Mouse (Mus musculus) hindbrain, embryonic 16.5 days (tissue): ENCODE results near the gene Trcg1. TPM values are rescaled to one million over a fixed set of nuclear protein-coding genes. Genes with fewer than 3 reads are reported as not detected.

Experiments used
- ATAC-seq: fragments of 200-750 bp; cut with Nextera tagmentation; 2 replicates; pipeline ENCODE4 v1.8.0; 2017; ENCODE audit warnings: moderate TSS enrichment, moderate library complexity
- H3K27ac ChIP-seq: fragments of 300-500 bp; sonication (generic); 2 replicates; pipeline ENCODE4 v1.5.1; 2014; ENCODE audit warnings: low read depth, mild to moderate bottlenecking, control low read depth, low read length, moderate library complexity
- H3K27me3 ChIP-seq: fragments of 300-500 bp; sonication (generic); replicated peaks from 2 replicates; pipeline ENCODE4 v1.6.1; 2014; ENCODE audit warnings: low read length; ENCODE audit not compliant: control insufficient read depth, insufficient read depth
- H3K36me3 ChIP-seq: fragments of 300-500 bp; sonication (generic); 2 replicates; pipeline ENCODE4 v1.6.1; 2014; ENCODE audit warnings: mild to moderate bottlenecking, low read length, moderate library complexity, mixed read lengths; ENCODE audit not compliant: control insufficient read depth, insufficient read depth
- H3K4me1 ChIP-seq: fragments of 300-500 bp; sonication (generic); 2 replicates; pipeline ENCODE4 v1.6.1; 2014; ENCODE audit warnings: low read depth, low read length; ENCODE audit not compliant: control insufficient read depth, insufficient read depth
- H3K4me2 ChIP-seq: fragments of 300-500 bp; sonication (generic); 2 replicates; pipeline ENCODE4 v1.6.1; 2014; ENCODE audit warnings: mild to moderate bottlenecking, low read length, control low read depth, moderate library complexity
- H3K4me3 ChIP-seq: fragments of 300-500 bp; sonication (generic); 2 replicates; pipeline ENCODE4 v1.5.1; 2014; ENCODE audit warnings: mild to moderate bottlenecking, low read length, control low read depth, moderate library complexity
- H3K9ac ChIP-seq: fragments of 300-500 bp; sonication (generic); 2 replicates; pipeline ENCODE4 v1.6.1; 2014; ENCODE audit warnings: low read depth, mild to moderate bottlenecking, control low read depth, low read length, moderate library complexity
- H3K9me3 ChIP-seq: fragments of 300-500 bp; sonication (generic); 2 replicates; pipeline ENCODE4 v1.6.1; 2014; ENCODE audit warnings: mild to moderate bottlenecking, low read length, moderate library complexity; ENCODE audit not compliant: control insufficient read depth
- WGBS: fragments of 180-500 bp; shearing (Covaris S2); extraction: QIAGEN DNeasy Blood & Tissue Kit; methylation state at CpG from one replicate; pipeline ENCODE4 v1.1.7; 2014; 5-methylcytosine and 5-hydroxymethylcytosine counted together
- polyA plus RNA-seq: library from polyadenylated mRNA; unstranded; fragments of >200 nt; fragmentation: Nextera tagmentation; extraction: Ambion mirVana; gene quantifications from 2 replicates; pipeline ENCODE4 v1.2.1, GENCODE M21; 2015

Trcg1 gene
- polyA plus RNA-seq, 1 experiment from 2014 or later, result 0.08 TPM

- Histone ChIP-seq H3K9ac (no peak overlapping the region), H3K27ac (no peak overlapping the region), H3K4me2 (no peak overlapping the region), H3K9me3 (no peaks in the 10 kb centered on the region), H3K27me3 (0 out of 2 replicates have a peak, but pooled peaks cover 3% of the 10 kb centered on the region), H3K36me3 (no peaks in the 10 kb centered on the region), H3K4me3 (no peak overlapping the region), H3K4me1 (peaks cover 17% of the 10 kb centered on the region)
- WGBS, result 42% methylated on average over 5 of the region's 5 CpGs
- ATAC-seq, result no peak
Observed at GRCm38 (mm10) chr9:57265125-57265524, 28.8 kb downstream of the Trcg1 start.

- Histone ChIP-seq H3K27me3 (0 out of 2 replicates have a peak, but pooled peaks cover 3% of the 10 kb centered on the region), H3K27ac (no peak overlapping the region), H3K4me1 (peaks cover 8% of the 10 kb centered on the region), H3K9me3 (no peaks in the 10 kb centered on the region), H3K4me3 (no peak overlapping the region), H3K9ac (no peak overlapping the region), H3K36me3 (no peaks in the 10 kb centered on the region), H3K4me2 (no peak overlapping the region)
- WGBS, result 16% methylated on average over 5 of the region's 5 CpGs
- ATAC-seq, result no peak
Observed at GRCm38 (mm10) chr9:57267421-57267820, 31.1 kb downstream of the Trcg1 start.

- no peak overlapping the region for H3K4me2 ChIP-seq
- no peak overlapping the region for H3K9ac ChIP-seq
- no peak overlapping the region for H3K27ac ChIP-seq
- no peak for ATAC-seq
- no peaks in the 10 kb centered on the region for H3K9me3 ChIP-seq
- no peak overlapping the region for H3K4me3 ChIP-seq
- 26% methylated on average over 10 of the region's 10 CpGs for WGBS
- H3K27me3 ChIP-seq, result 0 out of 2 replicates have a peak, but pooled peaks cover 3% of the 10 kb centered on the region
- H3K4me1 ChIP-seq, result peaks cover 5% of the 10 kb centered on the region; the same call in 1 of the 2 replicates
- no peaks in the 10 kb centered on the region for H3K36me3 ChIP-seq
Observed at GRCm38 (mm10) chr9:57268078-57268477, 31.7 kb downstream of the Trcg1 start.

DNA sequence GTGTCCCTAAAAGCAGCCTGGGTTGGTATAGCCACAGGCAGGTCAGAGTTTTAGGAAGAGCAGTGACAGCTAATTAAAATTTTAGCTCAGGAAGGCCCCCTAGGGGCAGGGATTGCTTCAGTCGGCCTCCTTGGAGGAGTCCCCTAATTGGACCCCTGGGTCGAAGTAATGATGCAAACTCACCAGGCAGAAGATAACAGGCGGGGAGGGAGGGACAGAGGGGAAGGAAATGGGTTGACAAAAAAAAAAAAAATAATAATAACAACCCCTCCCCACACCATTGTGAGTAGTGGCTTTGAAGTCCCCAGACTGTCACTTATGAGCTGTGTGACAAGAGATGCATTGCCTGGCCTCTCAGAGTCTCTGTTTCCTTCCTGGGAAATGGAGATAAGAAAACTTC is 32.2 kb downstream of the Trcg1 start:
- H3K4me2 ChIP-seq, result no peak overlapping the region
- 0 out of 2 replicates have a peak, but pooled peaks cover 3% of the 10 kb centered on the region for H3K27me3 ChIP-seq
- no peak overlapping the region for H3K4me3 ChIP-seq
- H3K27ac ChIP-seq, result no peak overlapping the region
- no peak for ATAC-seq
- no peaks in the 10 kb centered on the region for H3K36me3 ChIP-seq
- no peaks in the 10 kb centered on the region for H3K9me3 ChIP-seq
- peaks cover 5% of the 10 kb centered on the region; the same call in 1 of the 2 replicates for H3K4me1 ChIP-seq
- no peak overlapping the region for H3K9ac ChIP-seq
- 13% methylated on average over 3 of the region's 3 CpGs for WGBS

GRCm38 (mm10) chr9:57269384-57269783 is 33.0 kb downstream of the Trcg1 start:
- WGBS, result 67% methylated on average over 1 of the region's 1 CpGs
- 0 out of 2 replicates have a peak, but pooled peaks cover 1% of the 10 kb centered on the region for H3K27me3 ChIP-seq
- no peaks in the 10 kb centered on the region for H3K9me3 ChIP-seq
- ATAC-seq, result no peak
- no peaks in the 10 kb centered on the region for H3K36me3 ChIP-seq
- peaks cover 5% of the 10 kb centered on the region; the same call in 1 of the 2 replicates for H3K4me1 ChIP-seq
- H3K27ac ChIP-seq, result no peak overlapping the region
- no peak overlapping the region for H3K9ac ChIP-seq
- H3K4me3 ChIP-seq, result no peak overlapping the region
- no peak overlapping the region for H3K4me2 ChIP-seq

- no peak overlapping the region for H3K9ac ChIP-seq
- no peak overlapping the region for H3K4me2 ChIP-seq
- ATAC-seq, result no peak
- H3K27ac ChIP-seq, result no peak overlapping the region
- H3K27me3 ChIP-seq, result no peaks in the 10 kb centered on the region
- no peaks in the 10 kb centered on the region for H3K9me3 ChIP-seq
- 26% methylated on average over 8 of the region's 8 CpGs for WGBS
- H3K4me3 ChIP-seq, result no peak overlapping the region
- H3K36me3 ChIP-seq, result no peaks in the 10 kb centered on the region
- peaks cover 5% of the 10 kb centered on the region; the same call in 1 of the 2 replicates for H3K4me1 ChIP-seq
Observed at GRCm38 (mm10) chr9:57270399-57270798, 34.0 kb downstream of the Trcg1 start.

DNA sequence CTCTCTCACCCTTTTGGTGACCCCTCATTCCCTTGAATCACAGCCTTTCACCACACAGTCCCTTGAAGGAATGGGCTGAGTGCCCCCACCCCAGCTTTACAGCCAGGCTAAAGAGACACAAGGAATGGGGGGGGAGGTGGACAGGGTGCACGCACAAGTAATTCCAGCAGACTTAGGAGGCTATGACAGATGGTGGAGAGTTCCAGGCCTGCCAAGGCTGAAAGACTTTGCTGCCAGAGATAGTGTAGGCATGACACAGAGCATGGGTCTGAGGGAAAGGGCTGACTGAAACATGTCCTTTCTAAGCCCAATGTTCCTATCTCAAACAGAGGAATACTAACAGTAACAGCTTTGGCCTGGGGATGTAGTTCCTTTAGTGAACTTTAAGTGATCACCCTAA is 34.7 kb downstream of the Trcg1 start:
- 50% methylated on average over 1 of the region's 1 CpGs for WGBS
- Histone ChIP-seq H3K27me3 (no peaks in the 10 kb centered on the region), H3K27ac (no peak overlapping the region), H3K9ac (no peak overlapping the region), H3K4me2 (no peak overlapping the region), H3K4me3 (no peak overlapping the region), H3K9me3 (no peaks in the 10 kb centered on the region), H3K4me1 (peaks cover 5% of the 10 kb centered on the region; the same call in 1 of the 2 replicates), H3K36me3 (no peaks in the 10 kb centered on the region)
- no peak for ATAC-seq

- no peak overlapping the region for H3K9ac ChIP-seq
- H3K27me3 ChIP-seq, result no peaks in the 10 kb centered on the region
Observed at GRCm38 (mm10) chr9:57271837-57272562, 35.6 kb downstream of the Trcg1 start.

GRCm38 (mm10) chr9:57272902-57273804 is 36.8 kb downstream of the Trcg1 start:
- no peaks in the 10 kb centered on the region for H3K36me3 ChIP-seq
- 63% methylated on average over 8 of the region's 8 CpGs for WGBS
- no peaks in the 10 kb centered on the region for H3K4me1 ChIP-seq
- no peak overlapping the region for H3K27ac ChIP-seq
- H3K9ac ChIP-seq, result no peak overlapping the region
- H3K9me3 ChIP-seq, result no peaks in the 10 kb centered on the region
- H3K4me2 ChIP-seq, result no peak overlapping the region
- H3K4me3 ChIP-seq, result no peak overlapping the region
- ATAC-seq, result no peak
- no peaks in the 10 kb centered on the region for H3K27me3 ChIP-seq

More at GRCm38 (mm10) chr9:57271837-57272562, 35.6 kb downstream of the Trcg1 start:
- H3K27ac ChIP-seq, result no peak overlapping the region
- no peaks in the 10 kb centered on the region for H3K9me3 ChIP-seq
- H3K4me1 ChIP-seq, result peaks cover 5% of the 10 kb centered on the region; the same call in 1 of the 2 replicates
- H3K4me2 ChIP-seq, result no peak overlapping the region
- no peaks in the 10 kb centered on the region for H3K36me3 ChIP-seq
- H3K4me3 ChIP-seq, result no peak overlapping the region
- no peak for ATAC-seq
- 56% methylated on average over 9 of the region's 9 CpGs for WGBS
